Mouse (Mus musculus): ENCODE measurements at regions not wholly inside any gene's neighbourhood (a gene's known extent, or its start where the extent isn't known, plus 50 kb on each side); places are given as distances from the start of the nearest gene placed in this dataset.

DNA sequence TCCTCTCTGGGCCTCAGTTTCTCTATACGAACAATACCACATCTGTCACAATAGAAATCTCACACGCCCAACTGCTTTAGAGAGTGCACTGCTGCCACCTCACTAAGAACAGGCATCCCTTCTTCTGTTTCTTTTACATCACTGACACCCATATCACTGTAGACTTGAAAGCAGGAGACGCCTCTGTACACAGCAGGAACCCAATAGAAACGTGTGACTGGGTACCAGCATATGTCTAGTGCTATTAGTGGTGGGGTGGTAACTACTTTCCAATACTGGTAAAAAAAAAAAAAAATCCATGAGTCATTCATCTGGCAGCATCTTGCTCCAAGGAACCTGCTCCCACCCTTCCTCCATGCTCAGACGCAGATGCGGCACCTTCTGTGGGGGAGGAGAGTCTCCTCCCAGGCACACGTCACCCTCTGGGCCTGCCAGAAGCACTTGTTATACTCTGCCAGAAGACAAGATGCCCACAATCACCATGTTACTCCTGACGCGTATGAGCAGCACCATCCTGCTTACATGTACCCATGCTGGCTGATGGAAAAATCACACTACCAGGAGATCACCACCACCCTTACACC lies 151.3 kb upstream of the Plxna4 start:
- no peak for DNase-seq

DNA sequence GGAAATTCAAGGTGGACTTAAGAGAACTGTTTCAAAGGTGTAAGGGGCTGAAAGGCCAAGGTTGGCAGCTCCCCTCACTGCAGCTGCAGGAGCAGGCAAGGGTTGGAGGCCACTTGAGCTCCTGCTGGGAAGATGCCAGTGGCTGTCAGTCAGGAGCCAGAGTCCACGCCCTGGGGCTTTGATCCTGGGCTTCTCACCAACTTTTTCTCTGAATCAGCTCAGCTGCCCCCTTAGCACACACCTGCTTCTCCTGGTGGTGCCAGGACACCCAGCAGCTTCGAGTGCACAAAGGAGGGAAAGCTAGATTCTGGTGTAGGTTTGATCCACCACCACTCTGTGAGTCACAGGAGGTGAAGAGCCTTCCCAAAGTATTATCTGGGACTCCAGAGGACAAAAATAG lies 140.7 kb upstream of the Plxna4 start:
- DNase-seq: peak; percentile 59 to 62

DNA sequence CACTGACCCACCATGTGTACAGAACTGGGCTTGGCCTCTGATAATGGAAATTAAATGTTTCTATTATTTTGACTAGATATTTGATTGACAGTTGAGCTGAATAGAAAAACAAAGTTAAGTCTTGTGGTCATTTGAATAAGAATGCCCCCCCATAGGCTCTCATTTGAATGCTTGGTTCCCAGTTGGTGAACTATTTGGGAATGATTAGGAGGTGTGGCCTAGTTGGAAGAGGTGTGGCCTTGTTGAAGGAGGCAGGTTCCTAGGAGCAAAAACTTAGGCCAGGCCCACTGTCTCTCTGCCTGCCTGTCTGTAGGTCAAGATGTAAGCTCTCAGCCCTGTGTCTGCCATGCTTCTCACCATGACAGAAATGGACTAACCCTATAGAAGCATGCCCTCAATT lies 138.6 kb upstream of the Plxna4 start:
- no peak for DNase-seq

DNA sequence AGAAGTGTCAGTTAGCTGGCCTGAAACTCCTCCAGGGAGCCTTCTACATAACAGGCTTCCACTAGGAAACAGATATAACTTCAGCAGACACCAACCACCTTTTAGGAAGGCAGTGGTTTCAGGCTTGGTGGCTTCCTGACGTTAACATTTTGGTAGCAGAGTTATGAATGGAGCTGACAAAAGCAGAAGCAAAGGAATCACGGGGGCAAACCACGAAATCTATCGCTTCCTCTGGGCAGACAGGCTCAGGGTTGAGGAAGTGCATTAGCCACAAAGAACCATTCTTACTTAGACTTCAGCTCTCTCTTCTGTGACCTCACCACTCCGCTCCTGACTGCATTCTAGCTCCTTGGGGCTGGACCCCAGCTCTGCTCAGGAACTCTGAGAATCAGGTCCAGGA lies 129.9 kb upstream of the Plxna4 start:
- DNase-seq: no peak

DNA sequence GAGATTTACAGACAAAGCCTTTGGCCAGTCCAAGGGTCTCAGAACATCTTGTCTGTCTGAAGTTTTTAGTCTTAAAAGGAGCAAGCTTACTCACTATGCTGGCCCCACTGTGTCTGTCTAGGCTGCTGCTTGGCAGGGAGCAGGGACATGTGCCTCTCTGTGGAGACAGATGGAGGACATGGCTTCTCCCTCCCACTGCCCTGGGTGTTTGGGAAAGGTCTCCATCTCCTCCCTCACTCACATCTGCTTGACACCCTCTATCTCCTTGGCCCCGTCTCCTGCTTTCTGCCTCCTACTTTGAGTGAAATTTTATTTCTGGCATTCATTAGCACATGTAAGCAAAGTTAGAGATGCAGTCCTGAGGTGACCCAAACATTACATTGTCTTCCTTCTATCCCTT lies 127.1 kb upstream of the Plxna4 start:
- DNase-seq: no peak

DNA sequence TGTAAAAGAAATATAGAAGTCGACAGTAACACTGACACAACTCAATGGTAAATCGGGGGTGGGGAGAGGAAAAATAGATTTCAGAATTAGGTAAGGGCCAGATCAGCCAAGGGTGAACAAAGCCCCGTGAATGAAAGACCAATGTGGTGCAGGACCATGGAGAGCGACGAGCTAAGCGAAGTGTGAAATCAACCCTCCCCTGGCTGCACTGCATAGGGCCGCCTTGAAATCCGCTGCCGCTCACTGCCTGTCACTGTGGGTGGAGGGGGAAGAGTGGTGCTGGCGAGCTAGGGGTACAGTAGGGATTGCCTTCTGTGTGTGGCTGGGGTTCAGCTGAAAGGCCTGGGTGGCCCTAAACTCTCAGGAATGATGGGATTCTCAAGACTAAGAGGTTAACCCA lies 122.2 kb upstream of the Plxna4 start:
- DNase-seq: peak; percentile 62 to 63

DNA sequence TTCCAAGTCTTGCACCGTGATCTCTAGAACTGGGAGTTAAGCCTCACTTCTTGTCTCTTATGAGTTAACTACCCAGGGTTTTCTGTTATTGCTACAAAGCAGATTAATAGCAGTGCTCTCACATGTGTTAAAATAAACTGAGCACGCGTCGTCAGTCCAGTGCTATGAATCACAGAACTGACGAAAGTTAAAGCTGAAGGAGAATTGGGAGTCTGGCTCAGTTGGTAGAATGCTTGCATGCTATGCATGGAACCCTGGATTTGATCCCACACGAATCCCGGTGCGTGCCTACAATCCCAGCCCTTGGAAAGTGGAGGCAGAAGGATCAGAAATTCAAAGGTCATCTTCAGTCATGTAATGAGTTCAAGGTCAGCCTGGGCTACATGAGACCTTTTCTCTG lies 121.6 kb upstream of the Plxna4 start:
- no peak for DNase-seq

DNA sequence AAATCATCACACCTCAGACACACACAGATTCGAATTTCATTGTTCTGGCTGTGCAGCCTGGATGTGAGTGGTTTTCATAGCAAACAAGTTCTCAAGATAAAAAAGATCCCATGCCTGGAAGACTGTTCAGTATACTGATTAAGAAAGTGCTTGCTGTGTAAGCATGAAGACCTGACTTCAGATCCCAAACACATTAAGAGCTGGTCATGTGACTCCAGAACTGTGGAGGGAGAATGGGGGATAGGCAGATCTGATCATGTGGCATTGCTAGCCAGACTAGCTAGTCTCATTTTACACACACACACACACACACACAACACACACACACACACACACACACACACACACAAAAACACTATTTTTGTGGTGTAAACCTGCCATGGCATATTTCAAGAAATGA lies 119.4 kb upstream of the Plxna4 start:
- DNase-seq: no peak

DNA sequence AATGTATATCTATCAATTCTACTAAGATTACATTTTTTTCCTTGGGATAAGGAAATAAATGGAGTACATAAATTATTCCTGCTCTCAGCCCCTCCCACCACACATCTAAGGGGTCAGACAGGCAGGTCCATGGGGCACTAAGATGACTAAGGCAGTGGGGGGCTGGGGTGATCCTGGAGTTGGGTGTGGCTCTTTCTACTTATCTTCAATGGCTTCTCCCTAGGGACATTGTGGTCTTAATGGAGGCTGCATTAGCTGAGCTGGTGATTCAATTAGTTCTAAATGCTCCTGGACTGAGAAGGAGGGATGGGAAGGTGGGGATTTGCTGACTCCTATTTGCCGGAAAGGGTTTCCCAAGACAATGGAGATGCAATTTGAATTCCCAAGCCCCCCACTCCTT lies 118.4 kb upstream of the Plxna4 start:
- DNase-seq: no peak

DNA sequence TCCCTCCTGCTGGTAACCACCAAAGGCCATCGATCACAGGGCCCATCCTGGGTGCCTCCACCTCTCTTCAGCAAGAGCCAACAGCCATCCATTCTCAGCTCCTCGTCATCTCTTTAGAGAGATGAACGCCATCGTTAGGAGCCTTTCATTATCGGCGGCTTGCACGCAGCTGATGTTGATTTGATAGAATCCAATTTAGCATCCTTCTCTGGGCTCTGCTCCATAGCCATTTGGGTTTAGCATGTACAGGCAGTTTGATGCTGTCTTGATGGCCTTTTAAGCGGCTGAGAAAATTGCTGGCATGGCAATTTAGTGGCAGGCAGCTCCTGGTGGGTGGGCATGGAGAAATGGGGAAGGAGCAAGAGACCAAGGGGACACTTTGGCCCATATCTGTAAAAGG lies 115.5 kb upstream of the Plxna4 start:
- no peak for DNase-seq

DNA sequence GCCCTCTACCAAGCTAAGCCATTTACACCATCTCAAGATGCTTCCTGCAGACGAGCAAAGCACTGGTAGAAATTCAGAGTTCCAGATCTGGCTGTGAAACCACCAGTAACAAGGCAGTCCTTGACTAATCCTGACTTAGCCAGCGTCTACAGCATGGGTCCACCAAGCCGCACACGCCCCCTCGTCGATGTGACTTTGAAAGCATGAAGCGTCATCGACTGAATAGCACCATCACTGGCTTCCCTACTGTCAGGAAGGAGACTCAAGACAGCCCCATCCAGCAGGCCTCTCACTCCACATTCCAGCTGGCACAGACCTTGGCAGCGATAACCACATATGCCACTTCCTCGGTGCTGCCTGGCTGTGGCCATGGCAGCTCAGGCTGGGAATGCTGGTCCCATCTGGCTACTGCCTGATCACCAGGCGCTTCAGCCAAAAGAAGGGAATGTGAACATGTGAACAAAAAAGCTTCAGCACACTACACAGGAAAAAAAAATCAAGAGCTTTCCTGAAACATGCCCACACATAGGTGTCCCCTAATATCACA lies 114.3 kb upstream of the Plxna4 start:
- no peak for DNase-seq

DNA sequence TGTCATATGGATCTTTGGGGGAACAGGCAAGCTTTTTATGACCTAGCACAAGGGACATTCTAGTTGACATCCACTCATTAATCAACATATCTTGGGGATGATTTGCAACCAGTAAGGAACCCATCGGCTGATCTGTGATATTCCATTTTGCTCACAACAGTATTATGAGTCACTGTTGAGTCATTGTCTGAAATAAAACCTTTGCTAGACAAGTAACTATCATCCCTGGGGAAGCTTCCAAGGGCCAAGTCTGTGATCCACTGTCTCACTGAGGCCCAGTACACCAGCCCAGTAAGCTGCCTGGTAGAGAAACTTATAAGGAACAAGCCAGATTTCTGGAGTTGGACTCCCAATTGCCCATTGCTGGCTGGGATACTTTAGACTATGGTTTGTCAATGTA lies 111.8 kb upstream of the Plxna4 start:
- no peak for DNase-seq

DNA sequence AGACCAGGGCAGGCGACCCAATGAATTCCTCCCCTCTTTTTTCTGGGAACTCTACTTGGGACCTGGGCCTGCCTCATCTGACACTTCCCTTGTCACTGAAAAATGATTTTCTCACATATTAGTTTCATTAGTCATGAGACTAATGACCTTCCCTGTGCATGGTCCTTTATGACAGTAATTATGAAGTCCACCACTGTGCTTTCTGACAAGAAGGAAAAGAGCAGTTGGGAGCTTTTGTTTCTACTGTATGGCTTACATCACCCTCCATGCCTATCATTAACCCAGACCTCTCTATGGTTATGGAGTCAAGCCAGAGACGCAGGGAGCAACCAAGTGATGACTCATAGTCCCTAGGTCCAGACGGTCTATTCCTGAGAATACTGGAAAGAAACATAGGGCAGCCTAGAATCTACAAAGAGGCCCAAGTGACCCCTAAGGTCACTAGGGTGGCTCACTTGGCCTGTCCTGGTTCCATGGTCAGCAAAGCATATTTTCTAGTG lies 109.8 kb upstream of the Plxna4 start:
- no peak for DNase-seq

DNA sequence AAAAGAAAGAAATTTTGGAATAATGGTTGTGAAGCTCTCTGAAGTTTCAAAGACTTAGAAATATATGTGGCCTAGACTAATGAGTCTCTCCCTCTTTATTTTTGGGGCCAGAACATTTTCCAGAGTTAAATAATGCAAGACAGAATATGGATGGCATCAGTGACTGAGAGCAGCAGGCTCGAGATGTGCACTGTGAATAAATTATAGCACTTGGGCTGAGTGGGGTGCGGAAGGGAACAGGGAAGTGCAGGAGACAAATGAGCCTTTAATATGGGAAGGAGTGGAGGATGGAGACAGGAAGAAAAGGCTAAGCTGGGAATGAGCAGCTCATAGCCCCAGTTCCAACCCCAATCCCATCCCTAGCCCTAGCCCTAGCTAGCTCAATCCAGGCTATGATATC lies 108.0 kb upstream of the Plxna4 start:
- no peak for DNase-seq

DNA sequence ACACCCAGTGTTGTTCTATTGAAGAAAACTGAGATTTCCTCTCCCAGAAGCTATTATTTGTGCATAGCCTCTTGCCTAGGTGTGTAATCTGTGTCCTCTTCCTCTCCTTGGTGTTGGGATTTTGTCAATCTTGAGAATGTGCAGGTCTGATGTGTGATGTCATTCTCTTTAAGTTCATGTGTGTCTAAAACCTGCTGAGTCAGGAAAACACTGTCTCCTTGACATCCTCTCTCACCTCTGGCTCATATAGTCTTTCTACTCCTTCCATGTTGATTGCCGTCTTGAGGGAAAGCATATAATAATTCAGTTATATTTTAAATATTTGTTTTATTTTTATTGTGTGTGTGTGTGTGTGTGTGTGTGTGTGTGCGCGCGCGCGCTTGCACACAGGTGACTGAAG lies 84.6 kb upstream of the Plxna4 start:
- no peak for DNase-seq

DNA sequence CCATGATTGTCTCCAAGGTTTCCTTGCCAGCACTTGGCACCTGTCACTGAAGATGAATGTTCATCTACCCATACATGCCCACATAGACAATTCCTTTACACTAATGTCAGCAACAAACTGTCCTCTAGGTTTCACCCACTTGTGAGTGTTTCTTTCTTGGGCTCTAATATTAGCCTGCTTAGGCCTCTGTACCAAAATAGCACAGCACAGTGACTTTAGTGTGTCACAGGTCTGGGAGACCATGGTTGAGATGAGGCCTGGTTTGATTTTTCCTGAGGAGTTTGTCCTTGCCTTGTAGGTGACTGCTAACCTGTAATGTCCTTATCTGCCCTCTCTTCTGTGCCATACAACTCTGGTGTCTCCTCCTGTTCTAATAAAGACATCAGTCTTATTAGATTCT lies 71.8 kb upstream of the Plxna4 start:
- DNase-seq: no peak

DNA sequence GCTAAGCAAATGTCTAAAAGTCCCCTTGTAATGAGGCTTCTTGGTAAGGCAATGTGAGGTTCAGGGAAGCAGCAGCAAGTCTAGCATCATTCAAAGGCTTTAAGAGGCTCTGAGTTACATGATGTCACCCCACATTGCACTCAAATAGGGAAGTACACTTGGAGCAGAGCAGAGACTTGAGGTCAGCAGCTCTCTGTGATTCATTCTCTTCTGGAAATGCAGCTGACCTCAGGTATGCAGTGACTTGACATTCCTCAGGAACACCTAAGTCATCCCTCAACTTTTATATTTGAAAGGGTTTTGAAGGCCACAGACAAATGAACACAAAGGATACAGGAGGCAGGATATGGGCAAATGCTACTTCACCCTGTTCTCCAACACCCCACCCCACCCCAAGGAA lies 69.4 kb upstream of the Plxna4 start:
- no peak for DNase-seq

DNA sequence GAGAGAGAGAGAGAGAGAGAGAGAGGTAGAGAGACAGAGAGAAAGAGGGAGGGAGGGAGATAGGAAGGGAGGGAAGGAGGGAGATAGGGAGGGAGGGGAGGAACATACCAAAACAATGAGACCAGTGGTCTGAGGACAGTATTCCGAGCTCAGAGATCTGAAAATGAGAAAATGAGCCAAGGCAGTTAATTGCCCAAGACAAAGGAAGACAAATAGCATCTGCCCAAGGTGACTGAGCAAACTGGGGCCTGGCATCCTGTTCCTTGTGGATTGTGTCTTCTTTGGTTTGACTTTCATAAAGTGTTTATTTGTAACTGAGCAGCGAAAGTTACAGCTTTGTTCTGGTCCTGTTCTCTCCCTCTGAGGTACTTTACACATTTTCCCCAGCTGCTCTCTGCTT lies 66.2 kb upstream of the Plxna4 start:
- no peak for DNase-seq

DNA sequence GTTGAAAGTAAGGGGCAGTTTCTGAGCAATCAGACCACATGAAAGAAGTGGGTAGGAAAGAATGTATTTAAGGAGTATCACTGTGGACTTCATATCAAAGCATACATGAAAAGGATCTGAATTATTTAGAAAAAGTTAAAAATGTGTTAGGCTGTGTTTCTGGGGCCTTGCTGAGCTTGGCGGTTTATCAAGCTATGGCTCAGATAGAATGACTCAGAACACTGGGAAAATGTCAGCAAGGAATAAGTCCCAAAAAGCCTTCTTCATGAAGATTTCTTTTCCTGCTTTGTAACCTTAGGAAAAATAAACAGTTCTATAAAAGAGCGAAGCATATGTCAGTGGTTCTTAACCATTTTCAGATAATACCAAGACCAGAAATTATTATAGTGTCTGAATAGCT lies 56.0 kb upstream of the Plxna4 start:
- DNase-seq: no peak

DNA sequence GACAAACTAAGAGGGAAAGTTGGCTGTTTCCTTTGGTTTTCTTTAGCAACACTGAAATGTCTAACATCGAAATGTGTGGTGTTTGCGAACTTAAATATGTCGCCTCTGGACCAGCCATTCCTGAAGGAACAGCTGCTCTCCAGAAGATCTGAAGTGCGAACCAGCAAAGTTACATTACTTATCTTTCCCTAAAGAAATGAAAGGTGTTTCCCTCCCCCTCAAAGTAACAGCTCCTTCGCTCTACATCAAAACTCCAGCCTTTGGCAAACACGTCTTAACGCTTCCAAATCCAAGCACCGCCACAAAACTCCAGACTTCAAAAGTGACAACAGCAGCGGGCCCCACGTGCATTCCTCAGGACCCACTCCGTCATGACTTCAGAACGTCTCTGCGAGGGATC lies 50.9 kb upstream of the Plxna4 start:
- DNase-seq: no peak

Measured in kidney, postnatal 25 days (tissue).